Mouse (Mus musculus) ovary, adult 2 months (tissue): ENCODE results near the gene Ghr. TPM values are rescaled to one million over a fixed set of nuclear protein-coding genes. Genes with fewer than 3 reads are reported as not detected.

Experiments used
- polyA plus RNA-seq: library from polyadenylated mRNA; depleted of rRNA; stranded (reverse); fragments of >200 nt; gene quantifications from 2 replicates; pipeline ENCODE4 v1.2.3, GENCODE M21; 2012; rRNA removed

The Ghr gene
- polyA plus RNA-seq = 23.6 and 26.7 TPM in 2 replicates

DNA sequence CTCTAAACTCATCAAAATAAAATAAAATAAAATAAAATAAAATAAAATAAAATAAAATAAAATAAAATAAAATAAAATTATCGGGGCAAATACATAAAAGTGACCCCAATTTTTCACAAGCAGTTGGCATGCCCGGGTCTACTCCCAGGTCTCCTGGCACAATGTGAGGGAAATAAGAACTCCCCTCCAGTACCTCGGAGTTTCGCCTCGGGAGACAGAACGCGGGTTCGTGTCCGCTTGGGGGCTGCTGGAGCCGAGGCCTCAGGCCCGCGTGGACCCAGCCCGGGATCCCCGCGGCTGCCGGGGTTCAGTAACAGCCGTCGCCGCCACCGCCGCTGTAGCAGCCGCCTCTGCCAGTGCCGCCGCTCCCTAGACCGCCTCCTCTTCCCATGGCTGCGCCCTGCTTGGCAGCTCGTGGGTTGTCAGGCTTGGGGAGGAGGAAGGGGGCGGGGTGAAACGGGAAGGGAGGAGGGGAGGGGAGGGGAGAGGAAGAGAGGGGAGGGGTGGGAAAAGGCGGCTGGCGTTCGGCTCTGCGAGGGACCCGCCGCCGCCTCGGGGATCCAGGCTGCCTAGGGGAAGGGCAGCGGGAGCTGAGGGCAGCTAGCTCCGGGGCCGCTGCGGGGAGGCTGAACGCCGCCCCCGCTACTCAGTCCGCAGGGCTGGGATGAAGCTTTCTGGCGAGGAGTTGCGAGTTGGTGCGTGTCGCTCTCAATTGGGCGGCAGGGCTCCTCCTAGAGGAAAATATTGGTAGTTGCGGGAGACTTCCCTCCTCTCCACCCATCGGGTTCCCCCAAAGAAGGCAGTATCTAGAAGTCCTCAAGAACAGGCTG, at the start of gene Ghr:
Ghr (minus strand) TSS at position 686 of the 830 bp plus-strand sequence.

DNA sequence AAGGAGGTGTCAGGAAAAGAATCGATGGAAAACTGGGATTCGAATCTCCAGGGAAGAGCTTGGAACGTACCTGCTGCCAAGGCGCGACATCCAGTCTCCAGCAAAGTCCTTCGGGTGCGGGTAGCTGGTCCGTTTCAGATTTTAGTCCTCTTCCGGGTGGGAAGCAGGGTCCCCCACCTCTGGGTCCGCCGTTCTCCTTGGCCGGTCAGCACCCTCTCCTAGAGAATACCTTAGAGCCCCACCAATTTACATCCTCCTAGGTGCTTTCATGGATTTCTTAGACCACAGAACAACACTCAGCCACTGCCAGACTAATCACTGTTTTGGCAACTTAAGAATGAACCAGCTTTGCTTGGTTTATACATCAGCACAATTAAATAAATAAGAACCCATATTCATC, 279.9 kb downstream of the Ghr start, which contains the start of gene Ccdc152:
Ccdc152 (minus strand) TSS at position 101 of the 400 bp plus-strand sequence.

DNA sequence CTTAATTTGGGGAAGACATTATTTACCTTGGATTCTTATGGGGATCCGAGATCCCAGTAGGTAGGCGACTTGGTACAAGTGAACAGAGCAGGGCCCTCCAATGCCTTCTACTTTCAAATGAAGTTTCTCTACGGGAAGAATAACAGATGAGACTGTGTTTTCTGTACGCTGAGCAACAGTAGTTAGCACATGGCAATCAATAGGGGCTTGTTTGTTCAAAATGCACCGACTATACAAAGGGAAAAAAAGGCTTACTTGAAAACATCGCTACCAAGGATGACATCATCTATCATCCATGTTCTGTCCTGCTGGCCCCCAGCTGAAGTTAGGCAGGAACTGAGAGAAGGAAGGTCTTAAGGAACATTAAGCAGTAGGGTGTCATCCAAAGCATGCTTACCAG, 315.0 kb downstream of the Ghr start, which contains the start of gene Selenop:
Selenop (plus strand) TSS at position 301 of the 400 bp plus-strand sequence.

